Mouse (Mus musculus): ENCODE measurements at regions not wholly inside any gene's neighbourhood (a gene's known extent, or its start where the extent isn't known, plus 50 kb on each side); places are given as distances from the start of the nearest gene placed in this dataset.

GRCm38 (mm10) chr13:25547150-25548145, 277.1 kb upstream of the Nrsn1 start:
- DNase-seq (ENCODE audit: low spot score), result no peak

GRCm38 (mm10) chr13:25524094-25524493, 253.8 kb upstream of the Nrsn1 start:
- no peak for DNase-seq (ENCODE audit: low spot score)

DNA sequence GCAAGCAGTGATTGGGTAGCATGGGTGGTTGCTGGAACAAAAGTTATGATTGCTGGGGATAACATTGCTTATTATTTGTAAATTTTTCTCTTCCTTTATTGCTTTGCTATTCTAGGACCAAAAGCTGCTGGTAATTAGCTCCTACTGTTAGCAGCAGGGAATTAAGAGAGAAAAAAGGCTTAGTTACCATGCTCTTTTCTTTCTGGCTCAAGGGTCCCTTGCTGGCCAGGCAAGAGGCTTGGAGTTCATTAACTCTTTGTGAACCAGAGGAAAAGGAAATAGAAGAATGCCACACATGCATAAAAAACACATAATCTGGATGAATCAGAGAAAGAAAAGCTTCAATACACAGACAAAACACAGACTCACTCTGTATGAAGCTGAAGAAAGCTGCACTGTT, 237.1 kb upstream of the Nrsn1 start:
- DNase-seq (ENCODE audit: low spot score), result no peak

DNA sequence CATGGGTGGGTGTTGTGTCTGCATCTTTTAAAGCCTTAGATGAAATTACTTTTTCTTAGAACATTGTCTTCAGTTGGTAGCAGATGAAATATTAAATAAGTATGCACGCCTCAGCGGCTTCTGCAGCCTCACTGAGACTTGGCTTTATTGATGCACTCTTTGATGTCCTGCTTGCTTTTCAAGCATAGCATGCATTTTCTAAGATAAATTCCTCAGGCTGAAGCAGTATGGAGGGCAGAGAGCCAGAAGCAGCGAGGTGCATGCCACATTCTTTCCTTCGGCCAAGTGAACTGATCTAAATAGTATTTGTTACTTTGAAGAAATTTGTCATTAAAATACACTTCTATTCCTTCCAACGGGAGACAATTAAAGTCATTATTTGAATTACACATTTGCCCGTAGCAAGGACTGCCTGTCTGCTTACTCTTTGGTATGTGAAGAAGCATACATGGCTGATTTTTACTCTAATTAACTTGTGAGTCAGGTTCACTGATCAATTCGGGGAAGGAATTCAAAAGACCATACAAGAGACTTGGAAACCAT, 224.3 kb upstream of the Nrsn1 start:
- DNase-seq (ENCODE audit: low spot score), result no peak

GRCm38 (mm10) chr13:25490036-25490435, 219.7 kb upstream of the Nrsn1 start:
- DNase-seq (ENCODE audit: low spot score), result no peak

GRCm38 (mm10) chr13:25483309-25483708, 213.0 kb upstream of the Nrsn1 start:
- DNase-seq (ENCODE audit: low spot score), result no peak

GRCm38 (mm10) chr13:25451917-25452316, 181.6 kb upstream of the Nrsn1 start:
- no peak for DNase-seq (ENCODE audit: low spot score)

- no peak for DNase-seq (ENCODE audit: low spot score)
Measured at GRCm38 (mm10) chr13:25451357-25451861, 181.1 kb upstream of the Nrsn1 start.

DNA sequence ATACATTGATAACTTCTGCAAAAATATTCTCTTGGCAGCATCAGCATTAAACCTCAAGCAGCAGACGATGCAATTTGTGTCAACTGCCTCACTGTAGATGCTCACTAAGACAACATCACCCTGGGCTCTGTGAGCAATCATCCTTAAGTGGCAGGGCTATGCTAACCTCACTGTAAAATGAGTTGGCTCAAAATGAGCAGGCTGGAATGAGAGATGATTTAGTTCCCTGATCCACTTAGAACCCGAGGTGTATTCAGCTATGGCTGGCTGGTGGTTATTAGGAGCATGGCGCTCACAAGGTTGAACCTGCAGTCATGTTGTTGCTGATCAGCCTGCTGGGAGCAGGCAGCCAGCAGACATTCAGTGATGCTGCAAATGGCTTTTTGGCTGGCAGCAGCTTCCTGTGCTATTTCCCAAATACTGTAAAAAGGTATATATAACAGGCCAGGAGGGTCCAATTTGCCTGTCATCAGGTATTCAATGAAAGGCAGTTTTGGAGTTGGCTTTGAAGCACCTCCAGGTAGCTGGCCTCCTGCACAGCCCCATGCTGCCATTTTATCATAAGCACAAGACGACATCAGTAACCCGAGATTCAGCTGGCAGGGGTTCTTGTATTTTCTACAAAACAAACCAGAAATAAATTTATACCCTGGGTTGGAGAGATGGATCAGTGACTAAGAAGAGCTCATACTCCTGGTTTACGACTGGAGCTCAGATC, 159.6 kb upstream of the Nrsn1 start:
- DNase-seq (ENCODE audit: low spot score), result no peak

GRCm38 (mm10) chr13:25403182-25403795, 133.0 kb upstream of the Nrsn1 start:
- DNase-seq (ENCODE audit: low spot score), result no peak

DNA sequence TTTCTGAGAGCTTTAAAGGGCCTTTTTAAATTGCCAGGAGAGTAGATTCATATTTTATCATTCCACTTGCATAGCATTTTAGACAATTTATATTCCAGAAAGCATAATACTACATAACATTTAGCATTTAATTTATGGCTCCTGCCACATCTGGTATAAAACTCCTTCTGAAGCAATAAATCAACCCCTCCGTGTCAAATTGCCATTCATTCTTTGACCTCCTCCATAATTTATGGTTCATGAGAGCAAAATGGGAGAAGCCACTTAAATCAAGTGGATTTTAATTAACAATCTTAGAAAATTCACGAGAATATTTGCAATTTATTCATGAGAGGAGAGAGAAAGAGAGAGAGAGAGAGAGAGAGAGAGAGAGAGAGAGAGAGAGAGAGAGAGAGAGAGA, 132.4 kb upstream of the Nrsn1 start:
- no peak for DNase-seq (ENCODE audit: low spot score)

- DNase-seq (ENCODE audit: low spot score), result no peak
Measured at GRCm38 (mm10) chr13:25401936-25402504, 131.7 kb upstream of the Nrsn1 start.

- no peak for DNase-seq (ENCODE audit: low spot score)
Measured at GRCm38 (mm10) chr13:25392770-25393290, 122.5 kb upstream of the Nrsn1 start.

DNA sequence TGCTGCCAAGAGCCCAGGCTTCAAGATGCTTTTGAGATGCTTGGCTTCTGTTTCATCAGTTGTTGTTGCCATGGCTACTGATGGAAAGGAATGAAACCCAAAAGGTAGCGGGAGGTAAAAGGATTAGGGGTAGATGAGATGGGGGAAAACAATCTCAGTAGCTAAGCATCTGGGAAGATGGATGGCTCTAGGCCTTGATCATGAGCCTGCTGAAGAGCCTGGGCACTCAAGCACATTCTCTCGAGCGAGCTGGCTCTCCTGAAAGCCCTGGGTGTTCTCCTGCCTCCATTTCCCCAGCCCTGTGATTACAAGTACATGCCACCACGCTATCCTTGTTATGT, 92.3 kb upstream of the Nrsn1 start:
- no peak for DNase-seq (ENCODE audit: low spot score)

DNA sequence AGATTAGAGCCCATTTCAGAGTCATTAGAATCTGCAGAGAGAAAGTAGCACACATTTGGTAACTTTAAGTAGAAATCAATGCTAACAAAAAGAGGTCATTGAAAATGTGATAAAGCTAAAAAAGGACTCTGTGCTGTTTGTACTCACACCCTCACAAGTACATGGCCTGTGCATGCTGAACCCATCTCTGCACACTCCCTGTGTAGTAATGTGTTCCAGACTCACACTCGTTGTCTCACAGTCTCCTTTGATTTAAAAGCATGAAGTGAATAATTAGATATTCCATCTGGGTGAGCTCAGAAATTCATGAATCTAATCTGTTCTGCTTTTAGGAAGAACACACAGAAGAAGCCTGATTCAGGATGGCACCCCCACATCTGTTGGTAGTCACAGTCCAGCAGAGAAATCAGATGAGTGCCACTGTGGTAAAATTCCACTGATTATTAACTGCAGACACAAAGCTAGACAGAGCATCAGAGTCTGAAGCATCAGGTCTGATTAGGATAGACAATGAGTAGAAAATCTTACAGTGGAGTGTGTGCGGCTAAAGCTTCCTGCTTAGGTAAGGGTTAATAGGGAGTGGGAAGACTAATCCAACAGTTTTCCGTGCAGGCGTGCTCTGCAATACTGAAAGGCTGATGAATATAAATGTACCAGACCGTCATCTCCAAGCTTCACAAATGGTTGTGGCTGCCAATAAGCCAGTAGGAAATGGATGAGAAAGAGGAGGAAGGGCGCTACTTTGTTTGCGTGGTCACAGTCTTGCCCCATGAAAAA, 91.7 kb upstream of the Nrsn1 start:
- DNase-seq (ENCODE audit: low spot score), result no peak

GRCm38 (mm10) chr13:25347558-25347957, 77.3 kb upstream of the Nrsn1 start:
- DNase-seq (ENCODE audit: low spot score), result no peak

- DNase-seq (ENCODE audit: low spot score), result no peak
Measured at GRCm38 (mm10) chr13:25343309-25343708, 73.0 kb upstream of the Nrsn1 start.

GRCm38 (mm10) chr13:25341826-25342225, 71.5 kb upstream of the Nrsn1 start:
- no peak for DNase-seq (ENCODE audit: low spot score)

DNA sequence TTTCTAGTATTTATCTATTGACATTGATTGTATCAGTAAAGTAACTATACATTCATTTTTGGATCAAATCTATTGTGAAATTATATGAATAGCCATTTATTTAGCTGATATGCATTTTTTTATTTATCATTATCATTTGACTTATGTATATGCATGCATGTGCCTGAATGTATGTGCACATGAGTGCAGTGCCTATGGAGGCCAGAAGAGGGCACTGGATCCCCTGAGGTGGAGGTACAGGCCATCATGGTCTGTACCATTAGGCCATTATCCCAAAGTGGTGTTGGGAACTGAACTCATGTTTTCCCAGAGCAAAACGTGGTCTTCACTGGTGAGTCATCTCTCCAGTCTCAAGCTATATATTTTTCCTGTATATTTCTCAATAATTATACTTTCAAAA, 63.5 kb upstream of the Nrsn1 start:
- no peak for DNase-seq (ENCODE audit: low spot score)
